Mouse (Mus musculus): ENCODE data around the gene Rag1. TPM values are rescaled to one million over a fixed set of nuclear protein-coding genes. Genes with fewer than 3 reads are reported as not detected.

Gene Rag1
- 0.60 to 2.5 TPM (median 1.3 TPM) in 4 replicates for total RNA-seq (2023; ENCODE audit: inconsistent age)

GRCm38 (mm10) chr2:101649114-101649671, at the start of gene Rag1, which contains the start of gene B230118H07Rik:
Gene Rag1 (minus strand): TSS chr2:101649501.
Gene B230118H07Rik (minus strand): TSS chr2:101649532.

GRCm38 (mm10) chr2:101678236-101679021, 29.1 kb upstream of the Rag1 start, which contains the start of gene Traf6:
Gene Traf6 (plus strand): TSS chr2:101678429.

GRCm38 (mm10) chr2:101624526-101624925, 24.8 kb downstream of the Rag1 start, which contains the start of gene Rag2:
Gene Rag2 (plus strand): TSS chr2:101624718.

Other genes with a start within 250 kb of the Rag1 start
- gene Rag2, start 24.8 kb downstream of the Rag1 start, total RNA-seq (2023; ENCODE audit: inconsistent age) = 0.29 TPM in 1 of 4 replicates, not detected in the others
- gene B230118H07Rik, start within 50 bp of the Rag1 start, total RNA-seq (2023; ENCODE audit: inconsistent age) = 1.2 to 3.0 TPM in 2 of 4 replicates, not detected in the others
- 53.9 to 58.6 TPM (median 56.5 TPM) in 4 replicates for gene Traf6, start 28.9 kb upstream of the Rag1 start, total RNA-seq (2023; ENCODE audit: inconsistent age)
- 0.32 to 1.3 TPM (median 0.90 TPM) in 3 of 4 replicates, not detected in the other for gene Prr5l, start 233.5 kb upstream of the Rag1 start, total RNA-seq (2023; ENCODE audit: inconsistent age)
- gene Commd9, start 236.7 kb upstream of the Rag1 start, total RNA-seq (2023; ENCODE audit: inconsistent age) = 16.7 to 22.9 TPM (median 19.9 TPM) in 4 replicates

Measured in B cell, adult (primary cell).